Mouse (Mus musculus): ENCODE measurements around the gene Nmur1.

GRCm38 (mm10) chr1:86394246-86394645, 31.8 kb downstream of the Nmur1 start:
- TF ChIP-seq POLR2A (IDR thresholded peaks at IDR 0.05; ENCODE audit: borderline replicate concordance, insufficient read depth, low read length) (no peak), CTCF (IDR thresholded peaks at IDR 0.05; ENCODE audit: borderline replicate concordance, insufficient read depth, low read depth, low read length) (no peak)
